Mouse (Mus musculus): ENCODE measurements around the gene Gm3238. TPM values are rescaled to one million over a fixed set of nuclear protein-coding genes. Genes with fewer than 3 reads are reported as not detected.
"Not testable (repeated sequence)": the region's sequence is repeated elsewhere in the genome, so short reads cannot be mapped to it uniquely, and the experiment has no call there.

The Gm3238 gene
- polyA plus RNA-seq, 2 experiments = not detected

DNA sequence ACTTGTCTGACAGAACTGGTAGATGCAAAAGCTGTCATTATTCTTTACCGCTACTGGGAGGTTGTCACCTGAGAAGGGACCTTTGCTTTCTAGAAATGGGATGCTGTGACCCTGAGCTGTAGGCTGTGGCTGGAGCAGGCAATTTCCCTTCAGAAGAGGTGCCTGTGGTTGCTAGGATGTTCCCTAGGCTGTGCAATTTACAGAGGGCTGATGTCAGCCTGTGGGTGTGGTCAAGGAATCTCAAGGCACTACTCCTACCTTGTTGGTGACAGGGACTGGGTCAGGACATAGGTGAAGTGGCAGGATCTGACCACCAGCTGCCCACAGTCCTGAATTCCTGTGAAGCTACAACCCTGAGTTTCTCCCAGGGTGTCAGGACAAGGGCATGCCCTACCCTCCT is 1.4 kb downstream of the Gm3238 start:
- 52% methylated on average over 1 of the region's 1 CpGs for WGBS (ENCODE audit: insufficient replicate concordance)
- DNase-seq (ENCODE audit: low read depth in 3 of 3, low spot score in 3 of 3) (no peak), ATAC-seq (ENCODE audit: insufficient read depth) (no peak)
- TF ChIP-seq CTCF (IDR thresholded peaks at IDR 0.05; ENCODE audit: low read depth) = no peak
- TF ChIP-seq EP300 (IDR thresholded peaks at IDR 0.05; ENCODE audit: low read depth) = no peak
- Histone ChIP-seq H3K4me3 (ENCODE audit: insufficient read depth in 1 of 2, low read depth in 2 of 2, low read length in 2 of 2) (no peak overlapping the region), H3K27me3 (ENCODE audit: control insufficient read depth, insufficient read depth, low read length) (no peaks in the 10 kb centered on the region), H3K36me3 (replicated peaks; ENCODE audit: control insufficient read depth, insufficient read depth, low read depth) (no peaks in the 10 kb centered on the region), H3K4me2 (ENCODE audit: low read depth) (no peak overlapping the region), H3K9ac (replicated peaks) (no peak overlapping the region), H3K27ac (no peak overlapping the region), H3K4me1 (replicated peaks; ENCODE audit: control insufficient read depth in 2 of 2, insufficient read depth in 2 of 2, low read length in 1 of 2) (no peaks in the 10 kb centered on the region), H3K9me3 (ENCODE audit: control insufficient read depth, low read length) (no peaks in the 10 kb centered on the region)

DNA sequence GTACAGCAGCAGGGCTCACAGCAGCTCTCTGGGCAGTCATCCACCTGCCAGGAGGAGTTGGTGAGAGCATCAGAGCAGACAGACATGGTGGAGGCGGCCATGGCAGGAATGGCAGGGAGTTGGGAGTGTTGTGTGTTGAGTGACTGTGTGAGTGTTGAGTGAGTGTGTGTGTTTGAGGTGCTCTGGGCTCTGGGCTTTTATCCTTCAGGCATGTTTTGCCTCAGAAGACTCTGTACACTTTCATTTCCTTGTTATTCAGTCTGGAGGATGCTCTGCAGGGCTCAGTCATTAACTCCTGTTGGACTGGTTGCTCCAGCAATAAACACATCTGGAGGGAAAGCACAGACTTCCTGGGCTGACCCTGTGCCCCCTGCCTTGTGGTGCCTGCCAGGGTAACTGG is 11.5 kb downstream of the Gm3238 start, which contains the start of gene Gm3233:
Gm3233 (minus strand) TSS at position 101 of the 400 bp plus-strand sequence.
- H3K4me1 ChIP-seq (replicated peaks; ENCODE audit: control insufficient read depth in 2 of 2, insufficient read depth in 2 of 2, low read length in 1 of 2); H3K9me3 ChIP-seq (ENCODE audit: control insufficient read depth, low read length); H3K9ac ChIP-seq (replicated peaks); DNase-seq (ENCODE audit: low read depth in 3 of 3, low spot score in 3 of 3); ATAC-seq (ENCODE audit: insufficient read depth); H3K4me3 ChIP-seq (ENCODE audit: insufficient read depth in 1 of 2, low read depth in 2 of 2, low read length in 2 of 2); H3K4me2 ChIP-seq (ENCODE audit: low read depth); H3K27ac ChIP-seq; H3K36me3 ChIP-seq (replicated peaks; ENCODE audit: control insufficient read depth, insufficient read depth, low read depth); H3K27me3 ChIP-seq (ENCODE audit: control insufficient read depth, insufficient read depth, low read length): not testable (repeated sequence)
- WGBS (ENCODE audit: insufficient replicate concordance) = no CpG with 5 or more reads among the region's 1 CpGs

DNA sequence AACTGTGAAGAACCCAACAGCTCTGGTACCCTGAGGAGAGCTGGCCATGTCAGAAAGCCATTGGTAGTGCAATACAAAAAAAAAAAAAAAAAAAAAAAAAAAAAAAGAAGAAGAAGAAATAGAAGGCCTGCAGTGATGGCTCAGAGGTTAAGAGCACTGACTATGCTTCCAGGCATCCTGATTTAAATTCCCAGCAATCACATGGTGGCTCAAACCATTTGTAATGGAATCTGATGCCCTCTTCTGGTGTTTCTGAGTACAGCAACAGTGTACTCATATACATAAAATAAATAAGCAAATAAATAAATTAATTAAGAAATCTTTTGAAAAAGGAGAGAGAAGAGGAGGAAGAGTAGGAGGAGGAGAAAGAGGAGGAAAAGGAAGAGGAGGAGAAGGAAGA is 17.7 kb downstream of the Gm3238 start:
- Histone ChIP-seq H3K4me2 (ENCODE audit: low read depth) (no peak overlapping the region), H3K36me3 (replicated peaks; ENCODE audit: control insufficient read depth, insufficient read depth, low read depth) (no peaks in the 10 kb centered on the region), H3K27ac (no peak overlapping the region), H3K4me3 (ENCODE audit: insufficient read depth in 1 of 2, low read depth in 2 of 2, low read length in 2 of 2) (no peak overlapping the region), H3K9me3 (ENCODE audit: control insufficient read depth, low read length) (no peaks in the 10 kb centered on the region), H3K27me3 (ENCODE audit: control insufficient read depth, insufficient read depth, low read length) (no peaks in the 10 kb centered on the region), H3K9ac (replicated peaks) (no peak overlapping the region), H3K4me1 (replicated peaks; ENCODE audit: control insufficient read depth in 2 of 2, insufficient read depth in 2 of 2, low read length in 1 of 2) (no peaks in the 10 kb centered on the region)
- ATAC-seq (ENCODE audit: insufficient read depth) = no peak
- no peak for DNase-seq (ENCODE audit: low read depth in 3 of 3, low spot score in 3 of 3)
- TF ChIP-seq EP300 (IDR thresholded peaks at IDR 0.05; ENCODE audit: low read depth) (no peak), CTCF (IDR thresholded peaks at IDR 0.05; ENCODE audit: low read depth) (no peak; the same call in 1 of the 2 replicates)

DNA sequence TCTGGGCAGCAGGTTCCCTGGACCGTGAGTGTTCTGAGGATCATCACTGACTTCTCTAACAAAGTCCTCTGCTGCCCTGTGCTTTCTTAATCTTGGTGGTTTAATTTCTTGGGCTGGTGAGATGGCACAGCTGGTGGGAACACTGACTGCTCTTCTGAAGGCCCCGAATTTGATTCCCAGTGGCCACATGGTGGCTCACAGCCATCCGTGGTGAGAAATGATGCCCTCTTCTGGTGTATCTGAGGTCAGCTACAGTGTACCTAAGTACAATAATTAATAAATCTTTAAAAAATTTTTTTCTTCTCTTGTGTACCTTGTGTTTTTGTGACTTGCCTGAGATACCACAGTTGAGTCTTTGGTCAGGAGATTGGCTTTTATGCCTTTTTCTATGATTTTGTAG is 18.8 kb downstream of the Gm3238 start:
- not testable (repeated sequence) for DNase-seq (ENCODE audit: low read depth in 3 of 3, low spot score in 3 of 3); H3K27me3 ChIP-seq (ENCODE audit: control insufficient read depth, insufficient read depth, low read length); H3K4me3 ChIP-seq (ENCODE audit: insufficient read depth in 1 of 2, low read depth in 2 of 2, low read length in 2 of 2); H3K27ac ChIP-seq; H3K4me1 ChIP-seq (replicated peaks; ENCODE audit: control insufficient read depth in 2 of 2, insufficient read depth in 2 of 2, low read length in 1 of 2); H3K4me2 ChIP-seq (ENCODE audit: low read depth); ATAC-seq (ENCODE audit: insufficient read depth); H3K36me3 ChIP-seq (replicated peaks; ENCODE audit: control insufficient read depth, insufficient read depth, low read depth); H3K9me3 ChIP-seq (ENCODE audit: control insufficient read depth, low read length); H3K9ac ChIP-seq (replicated peaks)
- WGBS (ENCODE audit: insufficient replicate concordance) = 42% methylated on average over 3 of the region's 3 CpGs

DNA sequence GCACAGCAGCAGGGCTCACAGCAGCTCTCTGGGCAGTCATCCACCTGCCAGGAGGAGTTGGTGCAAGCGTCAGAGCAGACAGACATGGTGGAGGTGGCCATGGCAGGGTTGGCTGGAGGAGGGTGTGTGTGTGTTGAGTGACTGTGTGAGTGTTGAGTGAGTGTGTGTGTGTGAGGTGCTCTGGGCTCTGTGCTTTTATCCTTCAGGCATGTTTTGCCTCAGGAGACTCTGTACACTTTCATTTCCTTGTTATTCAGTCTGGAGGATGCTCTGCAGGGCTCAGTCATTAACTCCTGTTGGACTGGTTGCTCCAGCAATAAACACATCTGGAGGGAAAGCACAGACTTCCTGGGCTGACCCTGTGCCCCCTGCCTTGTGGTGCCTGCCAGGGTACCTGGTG is 19.9 kb downstream of the Gm3238 start, which contains the start of gene Gm9736:
Gm9736 (minus strand) TSS at position 101 of the 400 bp plus-strand sequence.
- H3K27me3 ChIP-seq (ENCODE audit: control insufficient read depth, insufficient read depth, low read length); H3K9ac ChIP-seq (replicated peaks); ATAC-seq (ENCODE audit: insufficient read depth); H3K4me2 ChIP-seq (ENCODE audit: low read depth); H3K4me3 ChIP-seq (ENCODE audit: insufficient read depth in 1 of 2, low read depth in 2 of 2, low read length in 2 of 2); H3K36me3 ChIP-seq (replicated peaks; ENCODE audit: control insufficient read depth, insufficient read depth, low read depth); H3K4me1 ChIP-seq (replicated peaks; ENCODE audit: control insufficient read depth in 2 of 2, insufficient read depth in 2 of 2, low read length in 1 of 2); H3K9me3 ChIP-seq (ENCODE audit: control insufficient read depth, low read length); H3K27ac ChIP-seq; DNase-seq (ENCODE audit: low read depth in 3 of 3, low spot score in 3 of 3): not testable (repeated sequence)
- WGBS (ENCODE audit: insufficient replicate concordance) = 60% methylated on average over 1 of the region's 1 CpGs

DNA sequence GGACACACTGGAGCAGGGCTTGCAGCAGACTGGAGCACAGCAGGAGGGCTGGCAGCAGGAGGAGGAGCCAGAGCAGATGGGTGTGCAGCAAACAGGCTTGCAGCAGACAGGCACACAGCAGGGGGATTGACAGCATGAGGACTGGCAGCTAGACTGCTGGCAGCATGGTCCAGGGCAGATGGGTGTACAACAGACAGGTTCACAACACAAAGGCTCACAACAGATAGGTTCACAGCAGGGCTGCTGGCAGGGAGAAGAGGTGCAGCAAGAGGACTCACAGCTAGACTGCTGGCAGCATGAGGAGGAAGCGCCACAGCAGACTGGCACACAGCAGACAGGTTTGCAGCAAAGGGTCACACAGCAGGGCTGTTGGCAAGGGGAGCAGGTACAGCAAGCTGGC is 20.4 kb downstream of the Gm3238 start:
- H3K4me1 ChIP-seq (replicated peaks; ENCODE audit: control insufficient read depth in 2 of 2, insufficient read depth in 2 of 2, low read length in 1 of 2); H3K9me3 ChIP-seq (ENCODE audit: control insufficient read depth, low read length); DNase-seq (ENCODE audit: low read depth in 3 of 3, low spot score in 3 of 3); H3K27ac ChIP-seq; H3K4me2 ChIP-seq (ENCODE audit: low read depth); H3K27me3 ChIP-seq (ENCODE audit: control insufficient read depth, insufficient read depth, low read length); H3K4me3 ChIP-seq (ENCODE audit: insufficient read depth in 1 of 2, low read depth in 2 of 2, low read length in 2 of 2); ATAC-seq (ENCODE audit: insufficient read depth); H3K36me3 ChIP-seq (replicated peaks; ENCODE audit: control insufficient read depth, insufficient read depth, low read depth); H3K9ac ChIP-seq (replicated peaks): not testable (repeated sequence)
- 58% methylated on average over 1 of the region's 1 CpGs for WGBS (ENCODE audit: insufficient replicate concordance)

DNA sequence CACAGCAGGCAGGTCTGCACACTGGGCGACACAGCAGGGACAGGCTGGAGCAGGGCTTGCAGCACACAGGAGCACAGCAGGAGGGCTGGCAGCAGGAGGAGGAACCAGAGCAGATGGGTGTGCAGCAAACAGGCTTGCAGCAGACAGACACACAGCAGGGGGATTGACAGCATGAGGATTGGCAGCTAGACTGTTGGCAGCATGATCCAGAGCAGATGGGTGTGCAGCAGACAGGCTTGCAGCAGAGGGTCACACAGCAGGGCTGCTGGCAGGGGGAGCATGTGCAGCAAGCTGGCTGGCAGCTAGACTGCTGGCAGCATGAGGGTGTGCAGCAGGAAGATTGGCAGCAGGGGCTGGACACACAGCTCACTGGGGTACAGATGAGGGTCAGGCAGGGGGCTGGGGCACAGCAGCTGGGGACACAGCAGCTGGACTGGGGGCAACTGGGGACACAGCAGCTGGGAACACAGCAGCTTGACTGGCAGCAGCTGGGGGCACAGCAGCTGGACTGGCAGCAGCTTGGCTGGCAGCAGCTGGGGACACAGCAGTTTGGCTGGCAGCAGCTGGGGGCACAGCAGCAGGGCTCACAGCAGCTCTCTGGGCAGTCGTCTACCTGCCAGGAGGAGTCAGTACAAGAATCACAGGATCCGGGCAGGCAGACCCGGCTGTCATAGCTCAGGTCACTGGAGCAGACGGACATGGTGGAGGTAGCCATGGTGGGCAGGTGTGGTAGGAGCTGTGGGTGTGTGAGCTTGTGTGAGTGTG is 29.0 kb downstream of the Gm3238 start, which contains the start of gene Gm18596:
Gm18596 (minus strand) TSS at position 715 of the 765 bp plus-strand sequence.
- H3K27ac ChIP-seq; H3K36me3 ChIP-seq (replicated peaks; ENCODE audit: control insufficient read depth, insufficient read depth, low read depth); DNase-seq (ENCODE audit: low read depth in 3 of 3, low spot score in 3 of 3); ATAC-seq (ENCODE audit: insufficient read depth); H3K27me3 ChIP-seq (ENCODE audit: control insufficient read depth, insufficient read depth, low read length); H3K9ac ChIP-seq (replicated peaks); H3K4me3 ChIP-seq (ENCODE audit: insufficient read depth in 1 of 2, low read depth in 2 of 2, low read length in 2 of 2); H3K9me3 ChIP-seq (ENCODE audit: control insufficient read depth, low read length); H3K4me2 ChIP-seq (ENCODE audit: low read depth); H3K4me1 ChIP-seq (replicated peaks; ENCODE audit: control insufficient read depth in 2 of 2, insufficient read depth in 2 of 2, low read length in 1 of 2): not testable (repeated sequence)
- whole genome bisulfite sequencing (ENCODE audit: insufficient replicate concordance) = 41% methylated on average over 4 of the region's 5 CpGs

Measured in liver, embryonic 14.5 days (tissue).